Mouse (Mus musculus): ENCODE data around the gene Scamp2.

DNA sequence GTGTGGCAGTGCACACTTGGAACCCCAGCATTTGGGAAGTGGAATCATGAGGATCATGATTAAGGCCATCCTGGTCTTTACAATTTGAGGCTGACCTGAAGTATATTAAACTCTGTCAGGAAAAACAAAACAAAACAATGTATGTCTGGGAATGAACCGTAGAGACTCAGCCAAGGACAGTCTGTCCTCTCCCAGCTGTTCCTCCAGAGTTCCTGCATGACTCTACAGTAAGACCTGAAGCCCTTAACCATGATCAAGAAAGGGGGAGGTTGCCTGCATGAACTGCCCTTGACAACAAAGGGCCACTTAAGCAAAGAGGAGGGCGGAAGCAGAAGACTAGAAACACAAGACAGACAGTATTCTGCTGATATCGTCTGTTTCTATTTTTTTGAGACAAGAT, 14.8 kb downstream of the Scamp2 start:
- no peak for TF ChIP-seq CTCF (conservative IDR thresholded peaks at IDR 0.05; ENCODE audit: insufficient read depth, insufficient read length, low read depth, low read length)
- TF ChIP-seq POLR2A (IDR thresholded peaks at IDR 0.05; ENCODE audit: low read depth, low read length) = no peak
